Mouse (Mus musculus) MEL (cell line): ENCODE measurements around the gene Sgpp2. TPM values are rescaled to one million over a fixed set of nuclear protein-coding genes. Genes with fewer than 3 reads are reported as not detected.

Source experiments
- DNase-seq: peaks from one replicate; pipeline ENCODE4 v3.0.0; 2011; ENCODE audit warnings: low read depth, low spot score
- H3K27ac ChIP-seq: 2 replicates; pipeline ENCODE4 v1.5.1; 2012; ENCODE audit warnings: low read depth, mild to moderate bottlenecking, control low read depth, low read length, moderate library complexity; ENCODE audit not compliant: control insufficient read depth
- H3K27me3 ChIP-seq, 2 experiments: fragments of 150-350 bp in 1 of 2; sonication (generic) in 1 of 2; 2 replicates each; pipeline ENCODE4 v1.6.1; 2012; ENCODE audit warnings: low read length in 2 of 2, mild to moderate bottlenecking in 2 of 2, improper control_type of control experiment in 1 of 2, moderate library complexity in 1 of 2; ENCODE audit not compliant: insufficient read depth in 2 of 2, control insufficient read depth in 1 of 2
- H3K36me3 ChIP-seq, 2 experiments: 2 replicates each; pipeline ENCODE4 v1.6.1; 2012 to 2014; ENCODE audit warnings: low read length in 2 of 2, improper control_type of control experiment in 1 of 2, inconsistent platforms in 1 of 2, mild to moderate bottlenecking in 1 of 2; ENCODE audit not compliant: insufficient read depth in 2 of 2, control insufficient read depth in 1 of 2
- H3K4me1 ChIP-seq, 2 experiments: fragments of 150-350 bp in 1 of 2; sonication (generic) in 1 of 2; 2 replicates each; pipeline ENCODE4 v1.6.1; 2012; ENCODE audit warnings: low read length in 2 of 2, improper control_type of control experiment in 1 of 2, mild to moderate bottlenecking in 1 of 2; ENCODE audit not compliant: insufficient read depth in 2 of 2, control insufficient read depth in 1 of 2
- H3K4me3 ChIP-seq, 2 experiments: fragments of 150-350 bp in 1 of 2; sonication (generic) in 1 of 2; 2 replicates each; pipeline ENCODE4 v1.5.1; 2012; ENCODE audit warnings: low read depth in 2 of 2, low read length in 2 of 2, mild to moderate bottlenecking in 2 of 2, moderate library complexity in 2 of 2, control low read depth in 1 of 2, improper control_type of control experiment in 1 of 2; ENCODE audit not compliant: control insufficient read depth in 1 of 2, insufficient read depth in 1 of 2
- H3K79me2 ChIP-seq: 2 replicates; pipeline ENCODE4 v1.6.1; 2012; ENCODE audit warnings: mild to moderate bottlenecking, low read length, moderate library complexity; ENCODE audit not compliant: control insufficient read depth, poor library complexity, insufficient read depth
- H3K9ac ChIP-seq: 2 replicates; pipeline ENCODE4 v1.6.1; 2012; ENCODE audit warnings: low read depth, mild to moderate bottlenecking, control low read depth, low read length, moderate library complexity; ENCODE audit not compliant: control insufficient read depth, poor library complexity, severe bottlenecking
- H3K9me3 ChIP-seq: fragments of 150-350 bp; sonication (generic); replicated peaks from 2 replicates; pipeline ENCODE4 v1.6.1; 2012; ENCODE audit warnings: mild to moderate bottlenecking, low read length, improper control_type of control experiment, moderate library complexity; ENCODE audit not compliant: insufficient read depth
- CHD1 ChIP-seq: IDR thresholded peaks from 2 replicates; pipeline ENCODE4 v1.6.1; 2012; ENCODE audit warnings: low read depth, mild to moderate bottlenecking, inconsistent platforms, low read length, improper control_type of control experiment
- CHD2 ChIP-seq: IDR thresholded peaks from 2 replicates; pipeline ENCODE4 v1.6.1; 2011; ENCODE audit warnings: low read length, improper control_type of control experiment
- CTCF ChIP-seq, 3 experiments: IDR thresholded peaks in 2 of 3; conservative IDR thresholded peaks in 1 of 3; 2 replicates each; pipeline ENCODE4 v1.5.1; 2011 to 2012; ENCODE audit warnings: low read length in 3 of 3, low read depth in 2 of 3, mild to moderate bottlenecking in 2 of 3, improper control_type of control experiment in 1 of 3, inconsistent platforms in 1 of 3, mixed read lengths in 1 of 3, moderate library complexity in 1 of 3; ENCODE audit not compliant: control insufficient read depth in 1 of 3, insufficient read depth in 1 of 3, poor library complexity in 1 of 3, severe bottlenecking in 1 of 3
- ELF1 ChIP-seq: IDR thresholded peaks from 2 replicates; pipeline ENCODE4 v1.6.1; 2014; ENCODE audit warnings: low read depth, mild to moderate bottlenecking, inconsistent platforms, low read length, improper control_type of control experiment, moderate library complexity
- GATA1 ChIP-seq: IDR thresholded peaks from 2 replicates; pipeline ENCODE4 v1.6.1; 2011; ENCODE audit warnings: low read depth, low read length, improper control_type of control experiment
- KAT2A ChIP-seq: conservative IDR thresholded peaks from 2 replicates; pipeline ENCODE4 v1.6.1; 2012; ENCODE audit warnings: low read depth, low read length, improper control_type of control experiment, inconsistent platforms
- MAX ChIP-seq: IDR thresholded peaks from 2 replicates; pipeline ENCODE4 v1.6.1; 2011; ENCODE audit warnings: low read length, improper control_type of control experiment
- MXI1 ChIP-seq: IDR thresholded peaks from 2 replicates; pipeline ENCODE4 v1.6.1; 2011; ENCODE audit warnings: mild to moderate bottlenecking, low read depth, low read length, improper control_type of control experiment
- MYB ChIP-seq: IDR thresholded peaks from 2 replicates; pipeline ENCODE4 v1.6.1; 2011; ENCODE audit warnings: mild to moderate bottlenecking, low read depth, low read length, improper control_type of control experiment
- MYC ChIP-seq: IDR thresholded peaks from 2 replicates; pipeline ENCODE4 v1.6.1; 2011; ENCODE audit warnings: low read depth, mild to moderate bottlenecking, low read length, improper control_type of control experiment, moderate library complexity
- NRF1 ChIP-seq: IDR thresholded peaks from 2 replicates; pipeline ENCODE4 v1.6.1; 2014; ENCODE audit warnings: low read depth, mild to moderate bottlenecking, inconsistent platforms, low read length, improper control_type of control experiment, moderate library complexity; ENCODE audit not compliant: poor library complexity, insufficient read depth, severe bottlenecking
- POLR2A ChIP-seq, 2 experiments: IDR thresholded peaks; 2 replicates each; pipeline ENCODE4 v1.6.1; 2011 to 2012; ENCODE audit warnings: low read length in 2 of 2, mild to moderate bottlenecking in 2 of 2, control low read depth in 1 of 2, improper control_type of control experiment in 1 of 2, low read depth in 1 of 2, moderate library complexity in 1 of 2; ENCODE audit not compliant: control insufficient read depth in 1 of 2, insufficient read depth in 1 of 2, poor library complexity in 1 of 2
- POLR2AphosphoS5 ChIP-seq: IDR thresholded peaks from 2 replicates; pipeline ENCODE4 v1.6.1; 2012; ENCODE audit warnings: low read depth, borderline replicate concordance, mild to moderate bottlenecking, inconsistent platforms, low read length, moderate library complexity, mixed read lengths
- RCOR1 ChIP-seq: IDR thresholded peaks from 2 replicates; pipeline ENCODE4 v1.6.1; 2012; ENCODE audit warnings: low read depth, mild to moderate bottlenecking, inconsistent platforms, low read length, improper control_type of control experiment
- SIN3A ChIP-seq: IDR thresholded peaks from 2 replicates; pipeline ENCODE4 v1.6.1; 2012; ENCODE audit warnings: low read length, improper control_type of control experiment, inconsistent platforms
- TBP ChIP-seq: IDR thresholded peaks from 2 replicates; pipeline ENCODE4 v1.8.0; 2011; ENCODE audit warnings: low read depth, low read length, improper control_type of control experiment
- TCF12 ChIP-seq: IDR thresholded peaks from 2 replicates; pipeline ENCODE4 v1.6.1; 2014; ENCODE audit warnings: low read depth, mild to moderate bottlenecking, inconsistent platforms, low read length, improper control_type of control experiment, moderate library complexity
- UBTF ChIP-seq: IDR thresholded peaks from 2 replicates; pipeline ENCODE4 v1.6.1; 2012; ENCODE audit warnings: low read depth, mild to moderate bottlenecking, inconsistent platforms, low read length, improper control_type of control experiment, moderate library complexity, borderline replicate concordance; ENCODE audit not compliant: insufficient read depth
- USF1 ChIP-seq: IDR thresholded peaks from 2 replicates; pipeline ENCODE4 v1.6.1; 2014; ENCODE audit warnings: low read depth, mild to moderate bottlenecking, inconsistent platforms, low read length, improper control_type of control experiment, moderate library complexity
- ZC3H11A ChIP-seq: IDR thresholded peaks from 2 replicates; pipeline ENCODE4 v1.6.1; 2012; ENCODE audit warnings: low read depth, mild to moderate bottlenecking, inconsistent platforms, low read length, improper control_type of control experiment
- ZKSCAN1 ChIP-seq: IDR thresholded peaks from 2 replicates; pipeline ENCODE4 v1.6.1; 2012; ENCODE audit warnings: low read depth, mild to moderate bottlenecking, inconsistent platforms, low read length, improper control_type of control experiment, moderate library complexity
- ZMIZ1 ChIP-seq: IDR thresholded peaks from 2 replicates; pipeline ENCODE4 v1.6.1; 2012; ENCODE audit warnings: low read depth, mild to moderate bottlenecking, inconsistent platforms, low read length, improper control_type of control experiment, moderate library complexity
- ZNF384 ChIP-seq: IDR thresholded peaks from 2 replicates; pipeline ENCODE4 v1.6.1; 2012; ENCODE audit warnings: low read depth, mild to moderate bottlenecking, inconsistent platforms, low read length, improper control_type of control experiment
- polyA plus RNA-seq, 2 experiments: library from polyadenylated mRNA; stranded (reverse) in 1 of 2; unstranded in 1 of 2; fragments of >175 nt in 1 of 2; fragments of >200 nt in 1 of 2; gene quantifications; 2 replicates each; pipeline versions ENCODE4 v1.2.1 to v1.2.4; 2012; ENCODE audit warnings: low replicate concordance in 2 of 2, low read depth in 1 of 2; ENCODE audit not compliant: insufficient read length in 2 of 2, insufficient read depth in 1 of 2, missing spikeins in 1 of 2
- total RNA-seq: library from RNA; depleted of rRNA; stranded (reverse); fragments of 300-350 nt; gene quantifications from 2 replicates; pipeline ENCODE4 v1.2.3, GENCODE M21; 2012

Sgpp2 gene
- total and polyA plus RNA-seq, 3 experiments: 0.08 to 0.12 TPM; not detected in 1

DNA sequence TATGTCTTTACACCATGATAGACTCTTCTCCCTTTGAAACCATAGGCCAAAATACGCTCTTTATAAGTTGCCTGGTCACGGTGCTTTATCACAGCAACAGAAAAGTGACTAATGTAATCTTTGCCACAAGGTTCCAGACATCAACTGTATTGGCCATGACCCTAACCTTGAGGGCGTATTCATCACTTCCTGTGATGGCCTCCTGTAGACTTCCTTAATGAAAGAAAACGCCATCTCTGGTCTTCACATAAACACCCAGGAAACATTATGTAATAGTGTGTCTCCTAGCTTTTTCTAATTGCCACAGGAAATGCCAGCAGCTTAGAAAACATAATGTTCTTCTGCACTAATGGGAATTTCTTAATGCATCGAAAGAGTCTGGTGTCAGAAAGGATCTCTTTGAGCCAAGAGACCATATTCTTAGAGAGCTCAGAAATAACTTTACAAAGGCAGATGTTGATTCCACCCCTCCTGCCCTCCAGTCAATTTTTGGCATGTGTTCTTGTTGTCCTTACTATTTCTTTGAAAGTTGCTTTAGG lies 20.5 kb downstream of the Sgpp2 start:
- Histone ChIP-seq H3K9ac (no peak overlapping the region), H3K4me1 (no peaks in the 10 kb centered on the region), H3K27ac (no peak overlapping the region), H3K36me3 (no peaks in the 10 kb centered on the region), H3K4me3 (no peak overlapping the region), H3K27me3 (no peaks in the 10 kb centered on the region), H3K9me3 (no peaks in the 10 kb centered on the region)
- DNase-seq: peak; percentile 3
- TF ChIP-seq CHD2 (no peak), ZNF384 (no peak), MYB (no peak), CHD1 (no peak), ZMIZ1 (no peak), NRF1 (no peak), TBP (no peak), GATA1 (no peak), MYC (no peak), ZC3H11A (no peak), ELF1 (no peak), UBTF (no peak), KAT2A (no peak), POLR2AphosphoS5 (no peak)
- TF ChIP-seq, all 39 proteins: peak for 0
- no peaks in the 10 kb centered on the region for H3K79me2 ChIP-seq

DNA sequence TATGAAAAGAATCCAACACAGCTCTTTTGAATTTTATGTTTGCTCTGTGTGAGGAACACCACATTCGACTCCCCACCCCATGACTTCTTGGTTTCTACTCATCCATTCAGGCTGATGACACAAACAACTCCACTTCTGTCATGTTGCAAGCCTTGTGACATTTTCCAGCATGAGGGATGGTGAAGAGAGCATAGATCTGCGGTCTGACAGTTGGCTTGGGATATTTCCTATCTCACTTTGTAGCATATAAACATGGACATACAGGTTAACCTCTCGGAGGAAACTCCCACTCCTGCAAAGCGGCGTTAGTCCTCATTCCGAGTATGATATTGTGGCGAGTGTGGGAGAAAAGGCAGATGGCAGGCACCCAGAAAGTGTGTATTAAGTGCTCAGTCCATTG lies 27.6 kb downstream of the Sgpp2 start:
- Histone ChIP-seq H3K4me3 (no peak overlapping the region), H3K27me3 (no peaks in the 10 kb centered on the region; a peak in 1 of 4 replicates), H3K9me3 (no peaks in the 10 kb centered on the region), H3K36me3 (no peaks in the 10 kb centered on the region), H3K4me1 (no peaks in the 10 kb centered on the region), H3K9ac (no peak overlapping the region), H3K79me2 (no peaks in the 10 kb centered on the region)
- no peak for TF ChIP-seq SIN3A
- TF ChIP-seq RCOR1: no peak
- no peak for TF ChIP-seq USF1
- TF ChIP-seq MAX: no peak
- no peak for TF ChIP-seq CTCF (IDR thresholded peaks at IDR 0.05 in 2 of 3, conservative IDR thresholded peaks at IDR 0.05 in 1 of 3; ENCODE audit: control insufficient read depth in 1 of 3, insufficient read depth in 1 of 3, low read depth in 2 of 3, low read length in 3 of 3, poor library complexity in 1 of 3, severe bottlenecking in 1 of 3)
- no peak for TF ChIP-seq ZKSCAN1
- no peak for TF ChIP-seq NRF1
- no peak for TF ChIP-seq MYB
- TF ChIP-seq TCF12: no peak
- TF ChIP-seq POLR2A (IDR thresholded peaks at IDR 0.05; ENCODE audit: control insufficient read depth in 1 of 2, insufficient read depth in 1 of 2, low read depth in 1 of 2, low read length in 2 of 2, poor library complexity in 1 of 2): no peak
- TF ChIP-seq MXI1: no peak
- no peak for TF ChIP-seq POLR2AphosphoS5
- TF ChIP-seq, all 39 proteins: peak for 0
- no peak overlapping the region for H3K27ac ChIP-seq
- no peak for DNase-seq
